Mouse (Mus musculus): ENCODE data around the gene Faim. TPM values are rescaled to one million over a fixed set of nuclear protein-coding genes. Genes with fewer than 3 reads are reported as not detected.

Faim gene
- polyA plus RNA-seq, 1 experiment from 2014 or later, result 110 TPM

DNA sequence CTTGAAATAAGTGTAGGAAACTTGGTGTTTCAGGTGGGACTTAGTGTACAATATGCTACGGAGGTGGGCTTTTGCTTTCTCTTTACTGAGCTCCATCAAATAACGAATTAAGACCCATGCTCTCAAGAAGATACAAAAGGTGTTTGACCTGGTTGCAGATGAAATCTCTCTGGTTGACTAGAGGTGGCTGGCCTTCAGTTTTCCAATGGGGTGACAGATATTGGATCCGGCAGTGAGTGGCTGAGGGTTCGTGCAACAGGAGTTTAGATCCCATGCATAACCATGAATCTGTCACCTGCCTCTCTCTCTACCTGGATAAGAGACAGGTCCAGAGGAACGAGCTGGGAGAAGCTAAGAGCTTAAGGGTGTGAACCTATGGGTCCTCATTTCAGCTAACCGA, 27.5 kb upstream of the Faim start:
- Histone ChIP-seq H3K9me3 (no peaks in the 10 kb centered on the region), H3K27ac (no peak overlapping the region), H3K9ac (no peak overlapping the region), H3K36me3 (replicated peaks) (no peaks in the 10 kb centered on the region), H3K4me2 (no peak overlapping the region), H3K4me1 (peaks cover 29% of the 10 kb centered on the region), H3K27me3 (replicated peaks) (peaks cover 73% of the 10 kb centered on the region), H3K4me3 (no peak overlapping the region)
- WGBS, result 9% methylated on average over 6 of the region's 6 CpGs
- ATAC-seq (replicated peaks), result no peak

DNA sequence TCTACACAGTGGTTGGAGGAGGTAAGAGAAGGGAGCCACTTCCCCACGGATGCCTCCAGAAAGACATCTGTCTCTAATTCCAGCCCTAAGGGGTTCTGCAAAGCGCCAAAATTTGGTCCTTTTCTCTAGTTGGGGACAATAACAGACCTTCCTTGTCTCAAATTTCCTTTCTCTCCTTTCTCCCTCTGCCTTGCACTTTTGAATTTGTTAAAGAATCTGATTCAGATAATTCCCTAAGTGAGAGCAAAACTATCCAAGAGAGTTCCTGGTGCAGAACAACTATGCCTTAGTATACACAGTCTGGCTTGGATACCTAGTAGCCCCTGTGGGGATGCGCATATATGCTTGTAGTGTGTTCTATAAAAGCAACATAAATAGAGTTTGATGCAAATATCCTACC, 26.3 kb upstream of the Faim start:
- WGBS, result 26% methylated on average over 3 of the region's 3 CpGs
- H3K36me3 ChIP-seq (replicated peaks), result no peaks in the 10 kb centered on the region
- H3K4me3 ChIP-seq, result no peak overlapping the region
- peaks cover 72% of the 10 kb centered on the region for H3K27me3 ChIP-seq (replicated peaks)
- no peak overlapping the region for H3K9ac ChIP-seq
- no peak for ATAC-seq (replicated peaks)
- no peaks in the 10 kb centered on the region for H3K9me3 ChIP-seq
- no peak overlapping the region for H3K4me2 ChIP-seq
- H3K27ac ChIP-seq, result no peak overlapping the region
- H3K4me1 ChIP-seq, result peaks cover 24% of the 10 kb centered on the region

DNA sequence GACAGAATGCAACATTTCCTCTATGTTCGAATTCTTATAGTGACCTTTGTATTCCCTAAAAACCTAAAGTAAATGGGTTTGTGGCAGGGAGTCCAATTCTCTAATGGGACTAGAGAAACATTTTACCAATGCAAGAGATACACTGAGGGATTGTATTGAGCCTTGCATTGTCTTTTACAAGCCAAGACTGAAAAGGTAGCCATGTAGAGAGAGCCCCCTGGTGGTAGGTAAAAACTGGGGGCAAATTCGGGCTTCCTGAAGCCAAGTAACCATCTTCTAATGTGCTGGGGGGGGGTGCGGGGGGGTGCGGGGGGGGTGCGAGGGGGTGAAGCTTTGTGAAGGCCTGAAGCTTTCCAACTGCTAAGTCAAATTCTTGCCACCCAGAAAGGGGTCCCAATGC, 25.8 kb upstream of the Faim start:
- no peaks in the 10 kb centered on the region for H3K36me3 ChIP-seq (replicated peaks)
- peaks cover 74% of the 10 kb centered on the region for H3K27me3 ChIP-seq (replicated peaks)
- ATAC-seq (replicated peaks), result no peak
- H3K27ac ChIP-seq, result no peak overlapping the region
- no peak overlapping the region for H3K4me2 ChIP-seq
- H3K4me1 ChIP-seq, result peaks cover 19% of the 10 kb centered on the region
- H3K9ac ChIP-seq, result no peak overlapping the region
- H3K9me3 ChIP-seq, result no peaks in the 10 kb centered on the region
- H3K4me3 ChIP-seq, result no peak overlapping the region
- WGBS, result 21% methylated on average over 5 of the region's 5 CpGs

DNA sequence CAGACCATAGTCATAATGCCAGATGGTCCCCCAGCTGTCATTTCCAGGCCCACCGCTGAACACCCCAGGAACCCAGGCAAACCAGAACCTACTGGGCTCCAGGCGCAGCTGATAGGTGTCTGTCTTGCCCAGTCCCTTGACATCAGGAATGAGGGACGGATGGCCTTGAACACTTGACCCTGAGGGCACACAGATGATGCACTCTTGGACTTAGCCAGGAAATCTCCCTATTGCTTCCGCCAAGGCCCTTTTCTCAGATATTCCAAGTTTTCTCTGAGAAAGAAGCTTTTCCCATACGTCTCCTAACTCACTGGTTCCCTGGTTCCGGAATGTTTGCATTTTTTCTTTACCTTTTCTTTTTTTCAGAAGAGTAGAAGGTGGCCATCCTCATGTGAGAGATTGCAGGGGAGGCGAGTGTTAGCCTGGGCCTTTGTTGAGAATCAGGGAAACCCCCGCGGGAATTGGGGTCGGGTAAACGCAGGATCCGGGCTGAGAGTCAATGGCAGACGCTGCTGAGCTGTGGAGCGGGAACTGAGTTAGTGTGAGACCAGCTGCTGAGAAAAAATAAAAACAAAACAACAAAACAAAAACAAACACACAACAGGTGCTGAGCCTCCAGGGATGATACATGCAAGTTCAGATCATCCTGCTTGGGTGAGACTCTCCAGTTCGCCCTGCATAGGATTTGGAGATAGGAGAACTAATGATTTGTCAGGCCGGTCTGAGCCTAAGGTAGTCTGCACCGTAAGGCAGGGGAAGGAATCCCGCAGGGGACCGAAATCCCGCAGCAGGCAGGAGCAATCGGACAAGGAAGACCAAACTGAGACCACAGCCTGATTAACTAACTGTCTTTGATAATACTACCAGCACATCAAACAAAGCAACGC, 24.3 kb upstream of the Faim start:
- Histone ChIP-seq H3K4me3 (no peak overlapping the region), H3K27ac (no peak overlapping the region), H3K4me2 (no peak overlapping the region), H3K27me3 (replicated peaks) (peaks cover 73% of the 10 kb centered on the region), H3K36me3 (replicated peaks) (no peaks in the 10 kb centered on the region), H3K4me1 (peaks cover 4% of the 10 kb centered on the region), H3K9ac (no peak overlapping the region), H3K9me3 (no peaks in the 10 kb centered on the region)
- 7% methylated on average over 22 of the region's 22 CpGs for WGBS
- ATAC-seq (replicated peaks), result no peak

DNA sequence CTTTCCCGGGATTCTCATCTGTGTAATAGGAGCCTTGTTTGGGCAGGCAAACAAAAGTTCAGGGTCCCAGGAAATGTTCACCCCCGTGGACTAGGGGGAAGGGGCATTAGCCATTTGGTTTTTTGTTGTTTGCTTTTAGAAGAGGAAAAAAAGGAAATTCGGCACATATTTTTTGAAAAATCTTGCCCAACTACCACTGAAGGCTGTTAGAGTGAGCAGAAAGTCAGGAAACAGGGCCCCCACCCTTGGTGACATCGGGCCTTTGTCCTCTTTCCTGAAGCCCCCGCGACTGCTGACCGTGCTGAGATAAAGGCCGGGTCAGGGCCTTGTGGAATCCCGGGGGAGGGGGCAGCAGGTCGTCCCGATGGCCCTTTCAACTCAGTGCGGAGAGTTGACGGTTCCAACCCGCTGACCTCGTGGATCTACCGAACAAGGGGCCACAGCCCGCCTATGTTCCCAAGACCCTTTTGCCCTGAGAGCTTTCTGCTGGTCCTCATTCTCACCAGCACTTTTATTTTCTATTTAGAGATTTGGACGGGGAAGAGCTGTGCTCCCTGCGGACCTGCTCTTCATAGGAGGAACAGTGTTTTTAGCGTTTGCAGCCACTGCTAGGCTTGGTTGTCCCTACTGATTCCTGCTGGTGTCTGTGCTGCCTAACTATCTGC, 23.6 kb upstream of the Faim start:
- H3K9me3 ChIP-seq, result no peaks in the 10 kb centered on the region
- no peak for ATAC-seq (replicated peaks)
- H3K4me2 ChIP-seq, result no peak overlapping the region
- H3K27me3 ChIP-seq (replicated peaks), result peaks cover 80% of the 10 kb centered on the region
- under 1% methylated on average over 20 of the region's 20 CpGs for WGBS
- no peak overlapping the region for H3K4me3 ChIP-seq
- H3K9ac ChIP-seq, result no peak overlapping the region
- H3K4me1 ChIP-seq, result no peaks in the 10 kb centered on the region
- no peaks in the 10 kb centered on the region for H3K36me3 ChIP-seq (replicated peaks)
- no peak overlapping the region for H3K27ac ChIP-seq

DNA sequence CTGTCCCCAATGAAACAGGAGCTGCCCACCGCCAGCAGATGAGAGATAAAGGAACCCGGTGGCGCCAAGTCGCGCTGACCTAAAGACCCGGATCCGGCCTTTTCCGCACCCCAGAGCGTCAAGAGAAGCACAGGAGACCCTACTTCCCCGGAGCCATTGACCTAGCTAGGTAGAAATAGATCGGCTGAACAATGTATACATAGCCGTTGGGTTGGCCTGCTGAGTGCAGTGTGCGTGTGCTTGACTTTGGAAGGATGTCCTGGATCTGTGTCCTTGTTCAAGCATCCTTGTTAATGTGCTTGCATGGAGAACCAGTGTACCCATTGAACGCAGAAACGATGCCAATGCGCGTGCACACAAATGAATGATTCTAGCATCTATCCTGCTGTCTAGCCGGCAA, 22.5 kb upstream of the Faim start:
- H3K4me1 ChIP-seq, result no peaks in the 10 kb centered on the region

DNA sequence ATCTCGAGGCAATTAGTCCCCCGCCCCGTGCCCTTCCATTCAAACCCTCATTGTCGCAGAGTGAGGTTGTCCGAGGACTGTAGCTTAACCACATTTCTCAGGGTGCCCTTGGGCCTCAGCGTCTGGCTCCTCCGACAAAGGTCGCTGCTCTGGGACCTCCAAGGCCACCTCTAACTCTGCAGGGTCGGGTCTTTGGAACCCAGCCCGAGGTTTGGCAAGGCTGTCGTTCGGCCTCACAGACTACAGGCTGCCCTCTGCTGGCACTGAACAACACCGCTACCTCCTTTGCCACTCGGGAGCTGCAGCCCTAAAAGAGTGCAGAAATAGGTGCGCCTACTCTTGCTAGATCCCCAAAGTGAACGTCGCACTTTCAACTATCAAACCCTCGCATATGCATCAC, 21.1 kb upstream of the Faim start:
- Histone ChIP-seq H3K4me3 (no peak overlapping the region), H3K9me3 (no peaks in the 10 kb centered on the region), H3K4me1 (no peaks in the 10 kb centered on the region), H3K4me2 (no peak overlapping the region), H3K36me3 (replicated peaks) (no peaks in the 10 kb centered on the region), H3K27me3 (replicated peaks) (peaks cover 80% of the 10 kb centered on the region), H3K9ac (no peak overlapping the region), H3K27ac (no peak overlapping the region)
- no peak for ATAC-seq (replicated peaks)
- 2% methylated on average over 18 of the region's 18 CpGs for WGBS

More for the DNA sequence above, 22.5 kb upstream of the Faim start:
- Histone ChIP-seq H3K27me3 (replicated peaks) (peaks cover 80% of the 10 kb centered on the region), H3K9ac (no peak overlapping the region), H3K4me2 (no peak overlapping the region), H3K9me3 (no peaks in the 10 kb centered on the region), H3K4me3 (no peak overlapping the region), H3K27ac (no peak overlapping the region), H3K36me3 (replicated peaks) (no peaks in the 10 kb centered on the region)
- WGBS, result 5% methylated on average over 18 of the region's 18 CpGs
- no peak for ATAC-seq (replicated peaks)

DNA sequence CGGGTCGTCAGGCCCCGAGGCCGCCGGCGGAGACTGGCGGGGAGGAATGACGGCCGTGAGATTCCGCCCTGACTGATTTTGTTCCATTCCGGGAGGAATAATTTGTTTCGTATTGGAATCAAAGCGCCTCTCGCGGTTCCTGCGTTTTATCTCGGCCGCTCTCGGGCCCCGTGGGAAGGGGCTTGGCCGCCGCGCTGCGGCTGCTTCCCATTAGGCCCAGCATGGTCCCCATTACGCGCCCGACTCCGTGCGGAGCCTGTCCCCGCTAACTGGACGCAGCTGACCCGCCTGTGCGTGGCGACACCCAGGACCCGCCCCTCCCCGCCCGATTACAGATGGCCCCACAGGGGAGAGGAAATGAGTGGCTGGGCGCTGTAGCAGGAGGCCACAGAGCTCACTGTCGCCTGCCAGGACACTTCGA, 13.1 kb upstream of the Faim start:
- peak overlapping the region; percentile 28 for H3K4me3 ChIP-seq
- peaks cover 6% of the 10 kb centered on the region for H3K4me1 ChIP-seq
- H3K9me3 ChIP-seq, result no peaks in the 10 kb centered on the region
- no peak for ATAC-seq (replicated peaks)
- no peaks in the 10 kb centered on the region for H3K36me3 ChIP-seq (replicated peaks)
- no peak overlapping the region for H3K27ac ChIP-seq
- WGBS, result under 1% methylated on average over 40 of the region's 40 CpGs
- H3K27me3 ChIP-seq (replicated peaks), result peaks cover 83% of the 10 kb centered on the region
- no peak overlapping the region for H3K9ac ChIP-seq
- peak overlapping the region; percentile 47 for H3K4me2 ChIP-seq

DNA sequence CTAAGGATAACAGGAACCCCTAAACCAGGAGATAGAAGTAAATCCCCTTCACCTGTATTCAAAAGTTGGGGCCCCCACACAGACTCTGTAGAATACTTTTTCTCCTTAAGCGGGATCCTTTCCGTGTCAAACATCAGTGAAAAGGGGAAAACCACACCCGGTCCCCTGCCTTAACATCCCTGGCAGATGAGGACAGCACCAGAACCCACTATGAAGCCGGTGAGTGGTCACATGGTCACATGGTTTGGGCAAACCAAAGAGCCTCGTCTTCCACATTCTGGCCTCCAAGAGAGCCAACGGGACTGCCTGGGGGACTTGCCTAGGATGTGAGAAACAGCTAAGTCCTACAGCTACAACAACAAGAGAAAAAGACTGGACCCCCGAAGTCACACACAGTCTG, 12.6 kb upstream of the Faim start:
- no peaks in the 10 kb centered on the region for H3K36me3 ChIP-seq (replicated peaks)
- no peak for ATAC-seq (replicated peaks)
- H3K4me3 ChIP-seq, result 0 out of 2 replicates have a peak overlapping the region, but pooled peaks have one; percentile 28
- 3% methylated on average over 7 of the region's 7 CpGs for WGBS
- peaks cover 82% of the 10 kb centered on the region for H3K27me3 ChIP-seq (replicated peaks)
- no peak overlapping the region for H3K27ac ChIP-seq
- no peaks in the 10 kb centered on the region for H3K9me3 ChIP-seq
- peak overlapping the region; percentile 47 for H3K4me2 ChIP-seq
- peaks cover 6% of the 10 kb centered on the region for H3K4me1 ChIP-seq
- H3K9ac ChIP-seq, result no peak overlapping the region

DNA sequence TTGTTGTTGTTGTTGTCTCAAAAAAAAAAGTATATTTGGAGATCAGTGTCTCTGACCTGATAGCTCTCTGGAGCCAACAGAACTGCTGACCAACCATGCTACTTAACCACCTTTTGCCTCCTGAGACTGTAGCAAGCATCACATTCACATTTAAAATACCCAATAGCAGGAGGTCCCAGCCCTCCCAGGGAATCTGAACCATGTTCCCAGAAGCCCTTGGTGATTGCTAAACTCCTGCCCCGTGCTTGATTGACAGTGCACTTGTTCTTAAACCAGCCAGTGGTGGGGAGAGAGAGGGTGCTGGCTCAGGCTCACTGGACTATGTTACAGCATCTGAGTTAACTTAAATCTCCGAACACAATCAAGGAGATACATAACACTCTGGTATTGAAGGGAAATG, 11.3 kb upstream of the Faim start:
- peaks cover 69% of the 10 kb centered on the region for H3K27me3 ChIP-seq (replicated peaks)
- ATAC-seq (replicated peaks), result no peak
- H3K9ac ChIP-seq, result no peak overlapping the region
- H3K9me3 ChIP-seq, result no peaks in the 10 kb centered on the region
- H3K4me1 ChIP-seq, result peaks cover 8% of the 10 kb centered on the region
- H3K27ac ChIP-seq, result no peak overlapping the region
- WGBS, result 30% methylated on average over 2 of the region's 2 CpGs
- no peak overlapping the region for H3K4me2 ChIP-seq
- H3K4me3 ChIP-seq, result no peak overlapping the region
- H3K36me3 ChIP-seq (replicated peaks), result no peaks in the 10 kb centered on the region

DNA sequence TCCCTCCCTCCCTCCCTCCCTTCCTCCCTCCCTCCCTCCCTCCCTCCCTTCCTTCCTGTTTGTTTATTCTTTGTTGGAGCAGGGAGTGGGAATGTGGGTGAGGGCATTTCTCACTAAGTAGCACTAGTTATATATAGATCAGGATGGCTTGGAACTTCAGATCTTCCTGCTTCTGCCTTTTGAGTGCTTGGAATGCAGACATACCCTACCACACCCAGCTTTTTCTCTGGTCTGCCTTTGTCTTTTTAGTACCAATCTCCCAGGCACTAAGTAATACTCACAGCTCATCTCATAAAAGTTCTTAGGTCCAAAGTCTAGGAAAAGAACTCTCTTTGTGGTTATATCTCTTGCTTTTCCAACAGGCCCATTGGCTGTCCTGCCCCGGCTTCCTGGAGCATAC, 10.1 kb upstream of the Faim start:
- Histone ChIP-seq H3K27me3 (replicated peaks) (peaks cover 60% of the 10 kb centered on the region), H3K36me3 (replicated peaks) (no peaks in the 10 kb centered on the region), H3K4me1 (peaks cover 10% of the 10 kb centered on the region), H3K27ac (no peak overlapping the region), H3K9me3 (no peaks in the 10 kb centered on the region), H3K9ac (no peak overlapping the region), H3K4me3 (no peak overlapping the region), H3K4me2 (no peak overlapping the region)
- 92% methylated on average over 1 of the region's 1 CpGs for WGBS
- no peak for ATAC-seq (replicated peaks)

DNA sequence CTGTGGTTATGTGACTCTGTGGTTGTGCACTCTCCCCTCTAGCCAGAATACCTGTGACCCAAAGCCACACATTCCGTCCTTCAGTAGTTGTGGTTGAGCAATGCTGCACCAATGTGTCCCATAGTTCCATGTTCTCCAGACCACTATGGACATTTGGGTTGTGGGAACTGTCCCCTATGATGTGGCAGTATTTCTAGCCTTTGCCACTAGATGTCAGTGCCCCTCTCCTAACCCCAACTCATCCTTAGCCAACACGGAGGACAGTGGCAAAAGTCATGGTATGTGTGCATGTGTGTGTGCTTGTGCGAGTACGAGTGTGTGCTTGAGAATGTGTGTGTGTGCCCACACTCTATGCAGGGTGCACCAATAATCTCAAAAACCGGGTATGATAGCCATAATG, 9.7 kb upstream of the Faim start:
- Histone ChIP-seq H3K27me3 (replicated peaks) (peaks cover 57% of the 10 kb centered on the region), H3K27ac (no peak overlapping the region), H3K4me1 (peaks cover 10% of the 10 kb centered on the region), H3K36me3 (replicated peaks) (no peaks in the 10 kb centered on the region), H3K4me3 (no peak overlapping the region), H3K4me2 (no peak overlapping the region), H3K9ac (no peak overlapping the region), H3K9me3 (no peaks in the 10 kb centered on the region)
- no peak for ATAC-seq (replicated peaks)
- 45% methylated on average over 5 of the region's 5 CpGs for WGBS
